Mouse (Mus musculus): ENCODE measurements at regions not wholly inside any gene's neighbourhood (a gene's known extent, or its start where the extent isn't known, plus 50 kb on each side); places are given as distances from the start of the nearest gene placed in this dataset.

GRCm38 (mm10) chr6:143327788-143328187 lies 160.8 kb downstream of the Etnk1 start:
- no peak overlapping the region for H3K4me3 ChIP-seq (ENCODE audit: insufficient read depth, low read length)
- no peaks in the 10 kb centered on the region for H3K4me1 ChIP-seq (ENCODE audit: control insufficient read depth, insufficient read depth, low read length)
- no peak overlapping the region for H3K27ac ChIP-seq (ENCODE audit: insufficient read depth, low read length)
- TF ChIP-seq CTCF (IDR thresholded peaks at IDR 0.05; ENCODE audit: extremely low read depth, insufficient read depth, low read length) (no peak; the same call in 1 of the 2 replicates), POLR2A (IDR thresholded peaks at IDR 0.05; ENCODE audit: extremely low read depth, insufficient read depth, low read length) (no peak)

GRCm38 (mm10) chr6:143328202-143328601 lies 161.2 kb downstream of the Etnk1 start:
- no peak overlapping the region for H3K4me3 ChIP-seq (ENCODE audit: insufficient read depth, low read length)
- no peak for TF ChIP-seq CTCF (IDR thresholded peaks at IDR 0.05; ENCODE audit: extremely low read depth, insufficient read depth, low read length)
- TF ChIP-seq POLR2A (IDR thresholded peaks at IDR 0.05; ENCODE audit: extremely low read depth, insufficient read depth, low read length): 0 out of 2 replicates have a peak, but pooled peaks have one; percentile 10
- no peaks in the 10 kb centered on the region for H3K4me1 ChIP-seq (ENCODE audit: control insufficient read depth, insufficient read depth, low read length)
- no peak overlapping the region for H3K27ac ChIP-seq (ENCODE audit: insufficient read depth, low read length)

- no peaks in the 10 kb centered on the region for H3K4me1 ChIP-seq (ENCODE audit: control insufficient read depth, insufficient read depth, low read length)
- H3K27ac ChIP-seq (ENCODE audit: insufficient read depth, low read length): no peak overlapping the region
- no peak overlapping the region for H3K4me3 ChIP-seq (ENCODE audit: insufficient read depth, low read length)
- TF ChIP-seq CTCF (IDR thresholded peaks at IDR 0.05; ENCODE audit: extremely low read depth, insufficient read depth, low read length) (no peak), POLR2A (IDR thresholded peaks at IDR 0.05; ENCODE audit: extremely low read depth, insufficient read depth, low read length) (no peak)
Measured at GRCm38 (mm10) chr6:143329096-143329495, 162.1 kb downstream of the Etnk1 start.

- Histone ChIP-seq H3K4me3 (ENCODE audit: insufficient read depth, low read length) (no peak overlapping the region), H3K27ac (ENCODE audit: insufficient read depth, low read length) (no peak overlapping the region)
- no peak for TF ChIP-seq POLR2A (IDR thresholded peaks at IDR 0.05; ENCODE audit: extremely low read depth, insufficient read depth, low read length)
- no peak for TF ChIP-seq CTCF (IDR thresholded peaks at IDR 0.05; ENCODE audit: extremely low read depth, insufficient read depth, low read length)
Measured at GRCm38 (mm10) chr6:143333493-143333892, 166.5 kb downstream of the Etnk1 start.

GRCm38 (mm10) chr6:143336574-143336973 lies 169.6 kb downstream of the Etnk1 start:
- Histone ChIP-seq H3K4me1 (ENCODE audit: control insufficient read depth, insufficient read depth, low read length) (no peaks in the 10 kb centered on the region), H3K4me3 (ENCODE audit: insufficient read depth, low read length) (no peak overlapping the region)
- TF ChIP-seq CTCF (IDR thresholded peaks at IDR 0.05; ENCODE audit: extremely low read depth, insufficient read depth, low read length): no peak
- TF ChIP-seq POLR2A (IDR thresholded peaks at IDR 0.05; ENCODE audit: extremely low read depth, insufficient read depth, low read length): no peak

More at GRCm38 (mm10) chr6:143333493-143333892, 166.5 kb downstream of the Etnk1 start:
- H3K4me1 ChIP-seq (ENCODE audit: control insufficient read depth, insufficient read depth, low read length): no peaks in the 10 kb centered on the region

GRCm38 (mm10) chr6:143349000-143349399 lies 182.0 kb downstream of the Etnk1 start:
- H3K27ac ChIP-seq (ENCODE audit: insufficient read depth, low read length): no peak overlapping the region
- no peak overlapping the region for H3K4me3 ChIP-seq (ENCODE audit: insufficient read depth, low read length)
- no peaks in the 10 kb centered on the region for H3K4me1 ChIP-seq (ENCODE audit: control insufficient read depth, insufficient read depth, low read length)
- TF ChIP-seq POLR2A (IDR thresholded peaks at IDR 0.05; ENCODE audit: extremely low read depth, insufficient read depth, low read length): no peak

More at GRCm38 (mm10) chr6:143336574-143336973, 169.6 kb downstream of the Etnk1 start:
- no peak overlapping the region for H3K27ac ChIP-seq (ENCODE audit: insufficient read depth, low read length)

GRCm38 (mm10) chr6:143359320-143360032 lies 192.5 kb downstream of the Etnk1 start:
- Histone ChIP-seq H3K4me3 (ENCODE audit: insufficient read depth, low read length) (no peak overlapping the region), H3K27ac (ENCODE audit: insufficient read depth, low read length) (no peak overlapping the region), H3K4me1 (ENCODE audit: control insufficient read depth, insufficient read depth, low read length) (no peaks in the 10 kb centered on the region)
- TF ChIP-seq POLR2A (IDR thresholded peaks at IDR 0.05; ENCODE audit: extremely low read depth, insufficient read depth, low read length): no peak
- TF ChIP-seq CTCF (IDR thresholded peaks at IDR 0.05; ENCODE audit: extremely low read depth, insufficient read depth, low read length): no peak

GRCm38 (mm10) chr6:143361149-143361725 lies 194.2 kb downstream of the Etnk1 start:
- no peak overlapping the region for H3K4me3 ChIP-seq (ENCODE audit: insufficient read depth, low read length)
- no peaks in the 10 kb centered on the region for H3K4me1 ChIP-seq (ENCODE audit: control insufficient read depth, insufficient read depth, low read length)
- no peak overlapping the region for H3K27ac ChIP-seq (ENCODE audit: insufficient read depth, low read length)
- TF ChIP-seq POLR2A (IDR thresholded peaks at IDR 0.05; ENCODE audit: extremely low read depth, insufficient read depth, low read length): no peak
- TF ChIP-seq CTCF (IDR thresholded peaks at IDR 0.05; ENCODE audit: extremely low read depth, insufficient read depth, low read length): no peak

- Histone ChIP-seq H3K4me1 (ENCODE audit: control insufficient read depth, insufficient read depth, low read length) (no peaks in the 10 kb centered on the region), H3K27ac (ENCODE audit: insufficient read depth, low read length) (no peak overlapping the region), H3K4me3 (ENCODE audit: insufficient read depth, low read length) (no peak overlapping the region)
- TF ChIP-seq POLR2A (IDR thresholded peaks at IDR 0.05; ENCODE audit: extremely low read depth, insufficient read depth, low read length) (no peak), CTCF (IDR thresholded peaks at IDR 0.05; ENCODE audit: extremely low read depth, insufficient read depth, low read length) (no peak)
Measured at GRCm38 (mm10) chr6:143361963-143362362, 194.9 kb downstream of the Etnk1 start.

GRCm38 (mm10) chr6:143365840-143366239 lies 198.8 kb downstream of the Etnk1 start:
- H3K4me1 ChIP-seq (ENCODE audit: control insufficient read depth, insufficient read depth, low read length): no peaks in the 10 kb centered on the region
- TF ChIP-seq CTCF (IDR thresholded peaks at IDR 0.05; ENCODE audit: extremely low read depth, insufficient read depth, low read length) (no peak), POLR2A (IDR thresholded peaks at IDR 0.05; ENCODE audit: extremely low read depth, insufficient read depth, low read length) (no peak)
- H3K27ac ChIP-seq (ENCODE audit: insufficient read depth, low read length): no peak overlapping the region
- no peak overlapping the region for H3K4me3 ChIP-seq (ENCODE audit: insufficient read depth, low read length)

Data from cortical plate, adult 2 months (tissue).